Mouse (Mus musculus) liver, embryonic 14.5 days (tissue): ENCODE results near the gene Chrm3. TPM values are rescaled to one million over a fixed set of nuclear protein-coding genes. Genes with fewer than 3 reads are reported as not detected.

Experiments
- ATAC-seq: fragments of 200-750 bp; cut with Nextera tagmentation; 2 replicates; pipeline ENCODE4 v1.8.0; 2017; ENCODE audit warnings: moderate number of reproducible peaks, mild to moderate bottlenecking, moderate library complexity; ENCODE audit not compliant: insufficient read depth
- DNase-seq, 3 experiments: peaks; one replicate each; pipeline ENCODE4 v3.0.0-alpha.2; 2012 to 2013; ENCODE audit warnings: low read depth in 3 of 3, low spot score in 3 of 3
- H3K27ac ChIP-seq: fragments of 300-500 bp; sonication (generic); 2 replicates; pipeline ENCODE4 v1.5.1; 2014; ENCODE audit warnings: moderate library complexity, mild to moderate bottlenecking, control low read depth, inconsistent platforms
- H3K27me3 ChIP-seq: fragments of 300-500 bp; sonication (generic); 2 replicates; pipeline ENCODE4 v1.6.1; 2014; ENCODE audit warnings: mild to moderate bottlenecking, low read length, moderate library complexity; ENCODE audit not compliant: control insufficient read depth, insufficient read depth
- H3K36me3 ChIP-seq: fragments of 300-500 bp; sonication (generic); replicated peaks from 2 replicates; pipeline ENCODE4 v1.6.1; 2014; ENCODE audit warnings: low read depth; ENCODE audit not compliant: control insufficient read depth, insufficient read depth
- H3K4me1 ChIP-seq, 2 experiments: fragments of 200-500 bp in 1 of 2; fragments of 300-500 bp in 1 of 2; sonication (generic) in 1 of 2; replicated peaks; 2 replicates each; pipeline ENCODE4 v1.6.1; 2012 to 2014; ENCODE audit warnings: antibody characterized with exemption in 1 of 2, inconsistent platforms in 1 of 2, low read length in 1 of 2; ENCODE audit not compliant: control insufficient read depth in 2 of 2, insufficient read depth in 2 of 2
- H3K4me2 ChIP-seq: fragments of 300-500 bp; sonication (generic); 2 replicates; pipeline ENCODE4 v1.6.1; 2014; ENCODE audit warnings: low read depth, mild to moderate bottlenecking, control low read depth, moderate library complexity
- H3K4me3 ChIP-seq, 2 experiments: fragments of 200-500 bp in 1 of 2; fragments of 300-500 bp in 1 of 2; sonication (generic) in 1 of 2; 2 replicates each; pipeline ENCODE4 v1.5.1; 2012 to 2014; ENCODE audit warnings: low read depth in 2 of 2, low read length in 2 of 2, mild to moderate bottlenecking in 2 of 2, control low read depth in 1 of 2, inconsistent platforms in 1 of 2, moderate library complexity in 1 of 2; ENCODE audit not compliant: insufficient read depth in 1 of 2
- H3K9ac ChIP-seq: fragments of 300-500 bp; sonication (generic); replicated peaks from 2 replicates; pipeline ENCODE4 v1.6.1; 2014; ENCODE audit warnings: mild to moderate bottlenecking, control low read depth, moderate library complexity
- H3K9me3 ChIP-seq: fragments of 300-500 bp; sonication (generic); 2 replicates; pipeline ENCODE4 v1.6.1; 2016; ENCODE audit warnings: low read length, mixed read lengths; ENCODE audit not compliant: control insufficient read depth
- CTCF ChIP-seq: IDR thresholded peaks from 2 replicates; pipeline ENCODE4 v1.5.1; 2016; ENCODE audit warnings: antibody characterized with exemption, low read depth, control low read depth
- EP300 ChIP-seq: IDR thresholded peaks from 2 replicates; pipeline ENCODE4 v1.6.1; 2016; ENCODE audit warnings: antibody characterized with exemption, low read depth
- WGBS: fragments of 180-500 bp; shearing (Covaris S2); extraction: QIAGEN DNeasy Blood & Tissue Kit; methylation state at CpG from one replicate; pipeline ENCODE4 v1.1.7; 2014; ENCODE audit not compliant: insufficient replicate concordance; 5-methylcytosine and 5-hydroxymethylcytosine counted together
- polyA plus RNA-seq, 2 experiments: library from polyadenylated mRNA; depleted of rRNA in 1 of 2; stranded (reverse) in 1 of 2; unstranded in 1 of 2; fragments of >200 nt; fragmentation: Nextera tagmentation in 1 of 2; extraction: Ambion mirVana in 1 of 2; gene quantifications; 2 replicates each; pipeline versions ENCODE4 v1.2.1 to v1.2.3; 2012 to 2014

The Chrm3 gene
- polyA plus RNA-seq, 2 experiments, result 0.03 TPM; not detected in 1

DNA sequence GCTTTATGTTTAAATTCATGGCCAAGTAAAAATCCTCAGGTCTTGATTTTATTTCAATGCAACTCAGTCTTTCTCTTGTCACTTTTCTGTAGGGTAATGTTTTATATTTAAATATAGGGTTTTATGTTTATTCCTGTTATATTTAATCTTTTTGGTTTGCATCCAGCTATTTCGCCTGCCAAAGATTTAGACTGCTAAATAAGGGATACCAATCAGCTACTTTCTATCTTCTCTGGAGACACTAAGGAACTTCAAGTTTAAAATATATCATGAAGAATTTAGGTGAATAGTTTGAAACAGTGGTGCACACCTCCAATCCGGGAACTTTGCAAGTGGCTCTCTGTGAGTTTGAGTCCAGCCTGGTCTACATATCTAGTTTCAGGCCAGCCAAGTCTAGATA, 190.1 kb downstream of the Chrm3 start:
- 59% methylated on average over 2 of the region's 2 CpGs for WGBS
- ATAC-seq, result no peak

GRCm38 (mm10) chr13:10163354-10163753, 197.3 kb downstream of the Chrm3 start:
- no peak for ATAC-seq
- DNase-seq, result no peak

More for the DNA sequence above, 190.1 kb downstream of the Chrm3 start:
- TF ChIP-seq EP300, result no peak
- TF ChIP-seq CTCF, result no peak
- DNase-seq, result no peak
- no peaks in the 10 kb centered on the region for H3K4me1 ChIP-seq
- no peak overlapping the region for H3K4me2 ChIP-seq
- H3K9me3 ChIP-seq, result no peaks in the 10 kb centered on the region
- no peak overlapping the region for H3K4me3 ChIP-seq
- H3K27me3 ChIP-seq, result no peaks in the 10 kb centered on the region
- no peak overlapping the region for H3K27ac ChIP-seq
- no peak overlapping the region for H3K9ac ChIP-seq
- no peaks in the 10 kb centered on the region for H3K36me3 ChIP-seq

DNA sequence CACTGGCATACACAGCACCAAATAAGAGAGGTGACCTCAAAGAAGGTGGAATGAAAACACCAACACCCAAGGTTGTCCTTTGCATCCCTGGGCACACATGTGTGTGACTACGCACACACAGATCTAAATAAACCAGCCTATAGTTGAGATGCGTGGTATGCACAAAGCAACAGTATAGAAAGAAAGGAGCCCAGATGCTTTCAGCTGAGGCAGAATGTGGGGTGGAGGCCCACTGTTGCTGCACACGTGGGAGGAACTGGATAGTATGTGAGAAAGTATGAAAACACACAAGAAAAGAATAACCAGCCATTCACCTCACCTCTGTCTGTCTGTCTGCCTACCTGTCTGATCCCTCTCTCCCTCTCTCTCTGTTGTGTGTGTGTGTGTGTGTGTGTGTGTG, 203.2 kb downstream of the Chrm3 start:
- no peak overlapping the region for H3K4me3 ChIP-seq
- ATAC-seq, result no peak
- H3K9ac ChIP-seq, result no peak overlapping the region
- WGBS, result 63% methylated on average over 3 of the region's 3 CpGs
- no peaks in the 10 kb centered on the region for H3K27me3 ChIP-seq
- H3K9me3 ChIP-seq, result no peaks in the 10 kb centered on the region
- no peak overlapping the region for H3K4me2 ChIP-seq
- no peak for DNase-seq
- no peaks in the 10 kb centered on the region for H3K36me3 ChIP-seq
- TF ChIP-seq CTCF (no peak), EP300 (no peak)
- H3K4me1 ChIP-seq, result no peaks in the 10 kb centered on the region
- no peak overlapping the region for H3K27ac ChIP-seq

More at GRCm38 (mm10) chr13:10163354-10163753, 197.3 kb downstream of the Chrm3 start:
- H3K9me3 ChIP-seq, result no peaks in the 10 kb centered on the region
- TF ChIP-seq EP300 (no peak), CTCF (no peak)
- H3K4me1 ChIP-seq, result no peaks in the 10 kb centered on the region
- no peak overlapping the region for H3K4me2 ChIP-seq
- no peaks in the 10 kb centered on the region for H3K36me3 ChIP-seq
- H3K4me3 ChIP-seq, result no peak overlapping the region
- H3K27ac ChIP-seq, result no peak overlapping the region
- no peak overlapping the region for H3K9ac ChIP-seq
- no peaks in the 10 kb centered on the region for H3K27me3 ChIP-seq

GRCm38 (mm10) chr13:10140573-10140972, 220.1 kb downstream of the Chrm3 start:
- no peak for ATAC-seq

GRCm38 (mm10) chr13:10138878-10139277, 221.8 kb downstream of the Chrm3 start:
- H3K4me3 ChIP-seq, result no peak overlapping the region
- no peaks in the 10 kb centered on the region for H3K36me3 ChIP-seq
- WGBS, result 76% methylated on average over 4 of the region's 4 CpGs
- H3K4me2 ChIP-seq, result no peak overlapping the region
- TF ChIP-seq CTCF, result no peak
- ATAC-seq (no peak), DNase-seq (no peak)
- no peaks in the 10 kb centered on the region for H3K9me3 ChIP-seq
- no peaks in the 10 kb centered on the region for H3K27me3 ChIP-seq
- H3K9ac ChIP-seq, result no peak overlapping the region
- H3K4me1 ChIP-seq, result no peaks in the 10 kb centered on the region
- H3K27ac ChIP-seq, result no peak overlapping the region

More at GRCm38 (mm10) chr13:10140573-10140972, 220.1 kb downstream of the Chrm3 start:
- TF ChIP-seq CTCF (no peak), EP300 (no peak)
- no peaks in the 10 kb centered on the region for H3K36me3 ChIP-seq
- H3K4me1 ChIP-seq, result no peaks in the 10 kb centered on the region
- H3K4me3 ChIP-seq, result no peak overlapping the region
- H3K27ac ChIP-seq, result no peak overlapping the region
- H3K4me2 ChIP-seq, result no peak overlapping the region
- H3K9ac ChIP-seq, result no peak overlapping the region
- H3K27me3 ChIP-seq, result no peaks in the 10 kb centered on the region
- WGBS, result 63% methylated on average over 4 of the region's 4 CpGs
- no peak for DNase-seq
- H3K9me3 ChIP-seq, result no peaks in the 10 kb centered on the region
